Mouse (Mus musculus): ENCODE measurements around the gene Mfsd5. TPM values are rescaled to one million over a fixed set of nuclear protein-coding genes. Genes with fewer than 3 reads are reported as not detected.

Gene Mfsd5
- total RNA-seq, 4 experiments from 2014 or later: 17.4 to 20.8 (median 18.7) TPM

DNA sequence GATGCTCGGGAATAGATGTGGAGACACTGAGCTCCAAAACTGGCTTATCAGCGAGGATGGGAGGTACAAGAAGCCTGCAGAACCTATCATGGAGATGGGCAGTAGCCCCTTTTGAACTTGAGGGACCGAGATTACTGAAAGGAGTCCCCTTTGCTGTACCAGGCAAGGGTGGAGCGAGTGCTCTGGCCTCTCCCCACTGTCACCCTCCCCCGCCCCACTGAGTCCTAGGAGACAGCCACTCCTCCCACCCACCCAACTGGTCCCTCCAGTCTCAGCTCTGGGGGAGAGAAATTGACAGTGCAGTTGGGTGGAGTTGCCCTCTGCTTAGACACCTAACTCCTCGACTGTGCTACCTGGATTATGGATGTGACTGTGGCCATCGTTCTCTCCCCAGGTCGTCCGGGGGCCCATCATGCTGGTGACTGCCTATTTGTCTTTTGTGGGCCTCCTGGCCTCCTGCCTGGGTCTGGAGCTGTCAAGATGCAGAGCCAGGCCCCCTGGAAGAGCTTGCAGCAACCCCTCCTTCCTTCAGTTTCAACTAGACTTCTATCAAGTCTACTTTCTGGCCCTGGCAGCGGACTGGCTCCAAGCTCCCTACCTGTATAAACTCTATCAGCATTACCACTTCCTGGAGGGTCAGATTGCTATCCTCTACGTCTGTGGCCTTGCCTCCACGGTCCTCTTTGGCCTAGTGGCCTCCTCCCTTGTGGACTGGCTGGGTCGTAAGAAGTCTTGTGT is 698 bp downstream of the Mfsd5 start:
- no peak for DNase-seq (ENCODE audit: low spot score)

DNA sequence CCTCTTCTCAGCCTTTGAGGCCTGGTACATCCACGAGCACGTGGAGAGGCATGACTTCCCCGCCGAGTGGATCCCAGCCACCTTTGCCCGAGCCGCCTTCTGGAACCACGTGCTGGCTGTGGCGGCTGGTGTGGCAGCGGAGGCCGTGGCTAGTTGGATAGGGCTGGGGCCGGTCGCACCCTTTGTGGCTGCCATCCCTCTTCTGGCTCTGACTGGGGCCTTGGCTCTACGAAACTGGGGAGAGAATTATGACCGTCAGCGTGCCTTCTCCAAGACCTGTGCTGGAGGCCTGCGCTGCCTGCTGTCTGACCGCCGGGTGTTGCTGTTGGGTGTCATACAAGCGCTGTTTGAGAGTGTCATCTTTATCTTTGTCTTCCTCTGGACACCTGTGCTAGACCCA is 1.4 kb downstream of the Mfsd5 start:
- no peak for DNase-seq (ENCODE audit: low spot score)

DNA sequence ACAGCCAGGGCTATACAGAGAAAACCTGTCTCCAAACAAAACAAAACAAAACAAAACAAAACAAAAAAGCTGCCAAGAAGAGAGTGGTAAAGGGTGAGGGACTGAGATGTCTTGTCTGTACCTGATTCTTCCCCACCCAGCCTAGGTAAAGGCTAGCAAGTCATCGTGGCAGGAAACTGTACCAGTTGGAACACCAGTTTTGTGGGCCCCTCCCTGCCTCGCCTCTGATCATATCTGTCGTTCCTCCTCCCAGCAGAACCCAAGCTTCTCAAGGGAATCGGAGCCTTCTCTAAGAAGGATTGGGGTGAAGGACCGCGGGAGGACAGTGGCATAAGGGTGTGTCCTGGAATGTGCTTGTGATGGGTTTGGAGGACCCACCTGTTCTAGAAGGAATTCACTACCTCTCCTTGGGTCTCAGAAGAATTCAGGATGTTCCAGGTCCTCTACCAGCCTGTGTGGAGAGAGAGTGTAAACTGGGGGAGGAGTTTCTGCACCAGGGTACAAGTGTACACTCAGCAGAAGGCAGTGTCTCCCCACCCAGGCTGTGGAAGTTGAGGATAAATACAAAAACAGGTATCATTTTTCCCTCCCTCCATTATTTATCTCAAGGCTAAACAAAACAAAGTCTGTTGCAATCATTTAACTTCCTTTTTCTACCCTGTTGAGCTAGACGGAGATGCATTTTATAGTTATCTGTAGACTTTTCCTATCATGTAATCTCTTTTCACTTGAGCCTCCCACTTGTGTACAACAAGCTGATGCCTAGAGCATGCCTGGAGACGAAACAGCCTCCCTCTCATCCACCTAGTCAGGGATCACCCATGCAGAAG is 3.4 kb downstream of the Mfsd5 start:
- no peak for DNase-seq (ENCODE audit: low spot score)

DNA sequence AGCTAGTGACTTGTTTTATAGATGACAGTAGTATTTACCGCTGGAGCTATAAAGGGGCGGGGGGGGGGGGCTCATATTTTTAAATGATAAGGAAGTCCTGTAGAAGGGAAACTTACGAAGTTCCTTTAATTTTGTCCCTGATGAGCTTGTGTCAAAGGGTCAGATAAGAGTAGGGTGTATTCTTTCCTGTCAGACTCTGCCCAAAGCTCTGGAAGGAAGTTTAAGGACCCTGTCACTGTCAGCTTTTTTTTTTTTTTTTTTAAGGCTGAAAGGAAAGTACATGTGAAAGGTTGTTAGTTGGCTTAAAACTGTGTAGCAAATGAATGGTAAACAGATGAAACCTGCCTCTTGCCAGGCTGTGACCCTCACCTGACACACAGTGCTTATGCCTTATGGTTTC is 4.4 kb downstream of the Mfsd5 start:
- no peak for DNase-seq (ENCODE audit: low spot score)

DNA sequence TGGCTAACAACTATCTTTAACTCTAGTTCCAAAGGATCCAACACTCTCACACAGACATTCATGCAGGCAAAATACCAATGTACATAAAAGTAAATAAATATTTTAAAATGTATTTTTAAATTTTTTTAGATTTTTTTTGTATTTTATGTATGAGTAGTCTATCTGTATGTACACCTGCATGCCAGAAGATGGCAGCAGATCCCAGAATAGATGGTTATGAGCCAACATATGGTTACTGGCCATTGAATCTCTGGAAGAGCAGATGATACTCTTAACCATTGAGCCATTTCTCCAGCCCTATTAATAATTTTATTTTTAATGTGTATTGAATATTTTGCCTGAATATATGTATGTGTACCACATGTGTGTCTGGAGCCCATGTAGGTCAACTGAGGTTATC is 8.1 kb downstream of the Mfsd5 start:
- DNase-seq (ENCODE audit: low spot score): peak; percentile 40

DNA sequence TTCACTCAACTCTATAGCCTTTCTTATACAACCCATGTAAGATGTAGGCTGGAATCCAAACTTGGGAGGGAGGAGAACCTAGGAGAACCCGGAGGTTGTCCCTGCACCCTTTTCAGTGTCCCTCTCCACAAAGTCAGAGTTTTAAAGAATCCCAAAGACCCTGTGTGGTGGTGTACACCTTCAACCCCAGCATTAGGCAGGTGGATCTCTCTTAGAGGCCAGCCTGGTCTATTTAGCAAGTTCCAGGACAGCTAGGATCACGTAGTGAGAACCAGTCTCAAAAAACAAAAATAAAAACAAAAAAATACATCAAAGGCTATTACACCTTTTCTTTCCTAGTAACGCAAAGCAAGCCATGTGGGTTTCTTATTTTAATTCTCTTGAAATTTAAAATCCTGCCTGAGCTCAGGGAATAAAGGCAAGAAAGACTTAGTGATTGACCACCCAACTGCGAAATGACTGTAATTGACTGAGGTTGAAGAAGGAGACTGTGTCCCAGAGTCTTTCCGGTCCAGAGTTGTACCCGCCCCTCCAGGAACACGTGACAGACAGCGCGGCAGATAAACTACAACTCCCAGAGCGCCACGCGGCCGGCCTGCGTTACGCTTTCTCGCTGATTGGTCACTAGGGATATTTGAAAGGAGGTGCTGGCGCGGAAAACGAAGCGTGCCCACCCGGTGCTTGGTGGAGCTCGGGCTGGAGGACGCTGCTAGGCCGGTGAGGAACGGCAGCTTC is 16.5 kb downstream of the Mfsd5 start, which contains the start of gene Espl1:
Gene Espl1 (plus strand): TSS at position 634 of the 735 bp plus-strand sequence.
- DNase-seq (ENCODE audit: low spot score): peak; percentile 96

DNA sequence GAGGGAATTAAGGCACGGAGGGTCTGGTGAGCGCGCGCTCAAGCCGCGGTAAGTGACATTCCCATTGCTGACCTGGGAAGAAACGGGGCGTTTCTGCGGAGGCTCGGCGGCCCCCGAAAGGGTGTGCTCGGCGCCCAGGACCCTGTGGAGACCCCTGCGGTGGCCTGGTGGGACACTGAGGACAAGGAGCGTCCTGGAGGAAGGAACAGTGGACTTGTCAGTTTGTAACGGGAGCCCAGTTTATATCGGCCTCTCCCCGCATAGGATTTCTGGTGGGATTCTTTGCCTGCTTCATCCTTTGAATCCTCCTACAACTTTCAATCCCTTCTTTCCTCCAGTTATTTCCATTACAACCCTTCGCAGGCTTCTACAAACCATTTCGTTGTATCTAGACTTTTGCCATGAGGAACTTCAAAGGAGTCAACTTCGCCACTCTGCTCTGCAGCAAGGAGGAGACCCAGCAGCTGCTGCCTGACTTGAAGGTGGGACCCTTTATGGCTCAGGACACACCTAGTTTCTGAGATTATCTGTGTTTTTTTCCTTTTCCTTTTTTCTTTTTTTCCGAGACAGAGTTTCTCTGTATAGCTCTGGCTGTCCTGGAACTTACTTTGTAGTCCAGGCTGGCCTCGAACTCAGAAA is 17.2 kb downstream of the Mfsd5 start:
- no peak for DNase-seq (ENCODE audit: low spot score)

DNA sequence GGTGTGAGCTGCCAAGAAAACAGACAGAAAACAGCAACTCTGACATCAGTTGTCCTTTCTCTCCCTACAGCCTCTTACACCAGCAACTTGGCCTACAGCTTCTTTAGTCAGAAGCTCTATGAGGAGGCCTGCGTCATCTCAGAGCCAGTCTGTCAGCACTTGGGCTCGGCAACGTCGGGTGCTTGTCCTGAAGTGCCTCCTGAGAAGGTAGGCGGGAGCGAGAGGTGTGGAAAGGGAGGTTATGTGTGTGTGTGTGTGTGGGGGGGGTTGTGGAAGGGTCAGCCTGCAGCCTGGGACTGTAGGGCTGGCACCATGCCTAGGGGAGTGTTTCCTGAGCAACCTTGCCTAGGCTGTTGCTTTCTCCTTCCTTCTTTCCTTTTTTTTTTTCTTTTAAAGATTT is 23.3 kb downstream of the Mfsd5 start:
- DNase-seq (ENCODE audit: low spot score): no peak

DNA sequence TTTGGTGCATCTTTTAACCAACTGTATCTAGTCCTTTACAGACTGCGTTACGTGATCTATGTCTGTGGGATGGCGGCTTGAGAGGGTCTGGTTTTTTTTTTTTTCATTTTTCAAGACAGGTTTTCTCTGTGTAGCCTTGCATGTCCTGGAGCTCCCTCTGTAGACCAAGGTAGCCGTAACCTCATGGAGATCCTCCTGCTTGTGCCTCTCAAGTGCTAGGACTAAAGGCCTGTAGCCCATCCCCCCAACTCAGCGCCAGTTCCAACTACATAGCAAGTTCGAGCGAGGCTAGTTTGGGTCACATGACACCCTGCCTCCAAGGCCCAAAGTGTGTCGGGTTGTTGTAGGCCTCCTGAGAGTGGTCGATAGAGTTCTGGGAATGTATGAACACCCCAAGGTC is 29.5 kb downstream of the Mfsd5 start:
- DNase-seq (ENCODE audit: low spot score): no peak

DNA sequence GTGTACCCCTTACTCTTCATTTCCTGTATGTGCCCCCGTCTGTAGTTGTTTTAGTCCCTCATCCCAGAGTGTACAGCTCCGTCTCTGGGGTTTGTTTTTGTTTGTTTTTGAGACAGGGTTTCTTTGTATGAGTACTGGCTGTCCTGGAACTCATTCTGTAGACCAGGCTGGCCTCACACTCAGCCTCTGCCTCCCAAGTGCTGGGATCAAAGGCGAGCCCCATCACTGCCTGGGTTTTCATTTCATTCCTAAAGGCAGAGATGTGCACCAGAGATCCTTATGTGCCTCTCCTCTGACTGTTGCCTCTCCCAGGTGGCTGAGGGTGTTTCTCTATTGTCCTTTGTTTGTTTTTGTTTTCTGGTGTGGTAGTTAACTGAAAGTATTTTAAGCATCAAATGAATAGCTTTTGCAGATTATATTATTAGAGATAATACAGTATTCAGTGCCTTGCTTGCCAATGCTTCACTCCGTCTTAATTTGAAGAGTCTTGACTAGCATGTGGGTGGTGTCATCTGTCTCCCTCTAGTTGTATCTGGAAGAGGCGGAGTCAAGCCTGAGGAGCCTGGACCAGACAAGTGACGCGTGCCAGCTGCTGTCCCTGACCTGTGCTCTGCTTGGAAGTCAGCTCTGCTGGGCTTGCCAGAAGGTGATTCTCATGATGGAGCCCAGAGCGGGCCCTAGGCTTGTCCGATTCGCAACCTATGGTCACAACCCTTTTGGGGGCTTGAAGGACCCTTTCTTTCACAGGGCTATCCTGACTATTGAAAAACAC is 31.0 kb downstream of the Mfsd5 start:
- peak; percentile 65 for DNase-seq (ENCODE audit: low spot score)

DNA sequence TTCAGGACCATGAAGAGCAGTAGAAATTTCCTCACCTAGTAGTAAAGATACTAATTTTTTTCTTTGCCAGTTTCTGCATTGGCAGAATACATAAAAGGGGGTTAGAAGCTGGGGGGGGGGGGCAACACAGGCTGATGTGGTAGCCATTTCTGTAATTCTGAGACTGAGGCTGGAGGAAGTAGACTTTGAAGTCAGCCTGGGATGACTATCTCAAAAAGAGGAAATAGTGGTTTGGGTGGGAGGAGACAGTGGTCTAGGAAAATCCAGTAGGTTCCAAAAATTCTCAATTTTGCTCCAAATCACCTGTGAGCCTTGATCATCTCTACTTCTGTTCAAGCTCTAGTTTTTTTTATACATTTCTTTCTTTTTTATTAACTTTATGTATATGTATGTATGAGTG is 32.2 kb downstream of the Mfsd5 start:
- DNase-seq (ENCODE audit: low spot score): no peak

DNA sequence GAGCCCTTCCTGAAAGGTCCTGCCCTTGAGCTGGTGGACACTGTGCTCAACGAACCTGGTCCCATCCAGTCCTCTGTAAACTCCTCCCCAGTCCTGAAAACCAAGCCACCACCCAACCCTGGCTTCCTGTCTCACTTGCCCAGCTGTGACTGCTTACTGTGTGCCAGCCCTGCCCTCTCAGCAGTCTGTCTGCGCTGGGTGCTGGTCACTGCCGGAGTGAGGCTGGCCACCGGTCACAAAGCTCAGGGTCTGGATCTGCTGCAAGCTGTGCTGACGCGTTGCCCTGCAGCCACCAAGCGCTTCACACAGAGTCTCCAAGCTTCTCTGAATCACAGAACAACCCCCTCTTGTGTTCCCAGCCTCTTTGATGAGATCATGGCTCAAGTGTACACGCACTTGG is 36.0 kb downstream of the Mfsd5 start:
- DNase-seq (ENCODE audit: low spot score): peak; percentile 37

DNA sequence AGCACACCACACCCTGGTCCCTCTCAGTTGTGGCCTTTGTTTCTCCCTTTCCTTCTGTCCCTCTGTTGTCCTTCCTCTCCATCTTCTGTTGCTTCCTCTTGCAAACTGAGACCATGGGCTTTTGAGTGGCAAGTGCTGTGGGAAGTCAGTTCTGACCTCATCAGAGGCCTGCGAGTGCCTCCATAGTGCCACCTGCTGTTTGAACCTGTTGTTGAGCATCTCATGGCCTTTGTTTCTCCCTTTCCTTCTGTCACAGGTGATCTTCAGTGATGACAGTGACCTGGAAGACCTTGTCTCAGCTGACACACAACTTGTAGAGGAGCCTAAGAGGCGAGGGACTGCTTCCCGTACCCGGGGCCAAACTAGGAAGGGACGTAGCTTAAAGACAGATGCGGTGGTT is 37.0 kb downstream of the Mfsd5 start:
- peak; percentile 75 for DNase-seq (ENCODE audit: low spot score)

DNA sequence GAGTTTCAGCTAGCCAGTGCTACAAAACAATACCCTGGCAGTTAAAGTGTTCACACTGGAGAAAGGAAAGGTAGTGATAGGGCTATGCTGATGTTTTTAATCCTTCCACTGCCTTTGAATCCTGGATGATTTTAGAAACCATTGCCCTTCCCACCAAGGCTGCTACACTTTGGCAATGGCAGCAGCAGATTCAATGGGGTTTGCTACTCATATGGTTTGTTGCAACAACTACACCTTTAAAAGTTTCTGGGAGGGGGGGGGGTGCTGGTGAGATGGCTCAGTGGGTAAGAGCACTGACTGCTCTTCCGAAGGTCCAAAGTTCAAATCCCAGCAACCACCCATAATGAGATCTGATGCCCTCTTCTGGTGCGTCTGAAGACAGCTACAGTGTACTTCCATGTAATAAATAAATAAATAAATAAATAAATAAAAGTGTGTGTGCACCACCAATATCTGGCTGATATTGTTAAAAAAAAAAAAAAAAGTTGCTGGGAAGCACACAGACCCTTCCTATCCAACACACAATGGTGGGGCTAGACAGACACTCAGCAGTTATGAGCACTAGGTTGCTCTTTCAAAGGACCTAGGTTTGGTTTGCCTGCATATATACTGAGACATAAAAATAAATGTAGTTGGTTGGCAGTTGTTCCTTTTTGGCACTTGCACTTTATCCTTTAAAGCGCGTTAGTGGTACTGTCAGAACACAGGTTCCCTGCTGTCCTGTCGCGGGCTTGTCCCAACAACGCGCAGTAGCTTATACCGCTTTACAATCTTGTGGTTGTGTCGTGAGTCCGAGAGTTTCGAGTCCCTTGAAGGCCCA is 45.6 kb downstream of the Mfsd5 start:
- DNase-seq (ENCODE audit: low spot score): no peak

DNA sequence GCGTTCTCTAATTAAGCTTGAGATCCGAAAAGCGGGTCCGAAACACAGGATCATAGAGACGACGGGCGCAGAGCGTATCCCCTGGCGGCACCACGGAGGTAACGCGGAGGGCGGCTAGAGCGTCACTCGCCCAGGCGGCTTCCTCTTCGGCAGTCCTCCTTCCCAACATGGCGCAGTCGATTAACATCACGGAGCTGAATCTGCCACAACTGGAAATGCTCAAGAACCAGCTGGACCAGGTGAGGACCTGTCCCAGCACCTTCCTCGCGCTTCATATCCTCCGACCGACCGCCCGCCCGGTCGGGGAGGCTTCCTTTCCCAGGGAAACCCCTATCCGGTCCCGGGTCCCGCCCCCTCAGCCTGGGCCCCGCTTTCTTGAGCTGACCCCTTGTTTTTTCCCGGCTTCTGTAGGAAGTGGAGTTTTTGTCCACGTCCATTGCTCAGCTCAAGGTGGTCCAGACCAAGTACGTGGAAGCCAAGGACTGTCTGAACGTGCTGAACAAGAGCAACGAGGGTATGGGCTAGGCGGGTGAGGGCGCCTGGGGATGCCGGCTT is 46.8 kb downstream of the Mfsd5 start, which contains the start of gene Pfdn5:
Gene Pfdn5 (plus strand): TSS at position 95 of the 555 bp plus-strand sequence.
- peak; percentile 86 for DNase-seq (ENCODE audit: low spot score)

DNA sequence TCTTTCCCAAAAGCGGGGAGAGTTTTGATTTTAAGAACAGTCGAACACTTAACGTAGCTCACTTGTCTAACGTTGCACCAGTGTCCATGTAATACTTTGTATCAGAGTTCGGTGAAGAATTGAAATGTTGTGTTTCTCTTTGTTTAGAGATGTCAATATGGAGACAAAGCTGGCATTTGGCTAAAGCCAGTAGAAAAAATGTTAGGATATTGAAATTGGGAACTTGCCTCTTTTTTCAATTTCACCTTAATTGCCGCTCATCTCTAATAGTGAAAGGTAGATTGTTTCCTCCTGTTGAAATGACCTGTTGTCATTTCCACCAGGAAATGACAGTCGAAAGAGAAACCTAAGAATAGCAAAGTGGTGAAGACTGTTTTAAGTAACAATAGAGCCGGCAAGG is 47.6 kb downstream of the Mfsd5 start:
- no peak for DNase-seq (ENCODE audit: low spot score)
